Mouse (Mus musculus) lung, postnatal 14 days (tissue): ENCODE data around the gene Aldh9a1.
"Not testable (repeated sequence)": the region's sequence is repeated elsewhere in the genome, so short reads cannot be mapped to it uniquely, and the experiment has no call there.

Source experiments
- DNase-seq: peaks from one replicate; pipeline ENCODE4 v3.0.0; 2021

Gene Aldh9a1

DNA sequence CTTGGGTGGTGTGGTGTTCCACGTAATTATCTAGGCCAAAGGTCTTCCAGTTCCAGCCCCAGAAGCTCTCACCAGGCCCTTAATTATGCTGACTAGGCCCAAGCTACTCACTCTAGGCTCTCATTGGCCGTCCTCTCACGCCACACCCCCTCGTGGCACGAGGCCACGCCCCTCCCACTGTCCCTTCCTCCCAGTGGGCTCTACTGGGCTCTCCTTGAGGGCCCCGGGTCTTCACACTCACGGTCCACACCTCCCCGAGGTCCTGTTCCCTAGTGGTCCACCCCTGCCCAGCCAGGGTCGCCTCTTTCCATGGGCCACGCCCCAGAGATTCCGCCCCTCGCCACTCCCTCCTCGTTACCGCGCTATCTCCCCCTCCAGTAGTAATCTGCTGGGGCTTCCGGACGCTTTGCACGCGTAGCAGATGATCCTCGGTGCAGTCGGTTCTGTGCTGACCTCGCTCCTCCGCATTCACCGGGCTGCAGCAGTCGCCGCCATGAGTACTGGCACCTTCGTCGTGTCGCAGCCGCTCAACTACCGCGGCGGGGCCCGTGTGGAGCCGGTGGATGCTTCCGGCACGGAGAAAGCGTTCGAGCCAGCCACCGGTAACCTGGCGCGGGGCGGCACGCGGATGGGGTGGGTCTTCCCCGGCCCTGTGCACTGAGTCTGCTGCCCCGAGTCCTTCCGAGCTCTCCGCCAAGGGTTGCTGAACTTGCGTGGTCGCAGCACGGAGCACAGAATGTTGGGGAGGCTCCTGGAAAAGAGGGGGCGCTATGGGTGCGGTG is at the start of gene Aldh9a1:
TSS of gene Aldh9a1 (plus strand) at position 177 of the 782 bp plus-strand sequence.
- DNase-seq: peak; percentile 93

- no peak for DNase-seq
These were observed 49.7 kb upstream of the Aldh9a1 start for GRCm38 (mm10) chr1:167300122-167300521.

DNA sequence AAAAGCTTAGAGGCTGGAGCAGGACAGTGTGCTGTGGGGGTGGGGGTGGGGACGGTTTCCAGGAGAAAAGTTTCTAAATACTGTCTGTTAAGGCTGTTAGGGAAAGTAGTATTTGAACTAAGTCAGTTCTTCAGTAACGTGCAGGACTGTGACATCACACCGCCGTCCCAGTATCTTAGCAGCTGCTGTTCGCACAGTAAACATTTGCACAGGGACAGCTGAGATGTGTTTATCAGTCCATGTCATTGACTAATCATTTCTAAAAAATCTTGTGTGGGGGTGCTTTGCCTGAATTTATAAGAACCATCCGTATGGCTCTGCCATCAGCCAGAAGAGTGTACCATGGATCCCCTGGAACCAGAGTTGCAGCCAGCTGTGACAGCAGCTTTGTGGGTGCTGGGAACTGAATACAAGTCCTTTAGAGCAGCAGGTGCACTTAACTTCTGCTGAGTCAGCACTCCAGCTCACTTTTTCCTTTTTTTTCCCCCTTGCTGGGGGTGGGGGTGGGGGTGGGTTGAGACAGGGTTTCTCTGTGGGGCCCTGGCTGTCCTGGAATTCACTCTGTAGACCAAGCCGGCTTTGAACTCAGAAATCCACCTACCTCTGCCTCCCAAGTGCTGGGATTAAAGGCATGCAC is 44.2 kb upstream of the Aldh9a1 start:
- DNase-seq: no peak

DNA sequence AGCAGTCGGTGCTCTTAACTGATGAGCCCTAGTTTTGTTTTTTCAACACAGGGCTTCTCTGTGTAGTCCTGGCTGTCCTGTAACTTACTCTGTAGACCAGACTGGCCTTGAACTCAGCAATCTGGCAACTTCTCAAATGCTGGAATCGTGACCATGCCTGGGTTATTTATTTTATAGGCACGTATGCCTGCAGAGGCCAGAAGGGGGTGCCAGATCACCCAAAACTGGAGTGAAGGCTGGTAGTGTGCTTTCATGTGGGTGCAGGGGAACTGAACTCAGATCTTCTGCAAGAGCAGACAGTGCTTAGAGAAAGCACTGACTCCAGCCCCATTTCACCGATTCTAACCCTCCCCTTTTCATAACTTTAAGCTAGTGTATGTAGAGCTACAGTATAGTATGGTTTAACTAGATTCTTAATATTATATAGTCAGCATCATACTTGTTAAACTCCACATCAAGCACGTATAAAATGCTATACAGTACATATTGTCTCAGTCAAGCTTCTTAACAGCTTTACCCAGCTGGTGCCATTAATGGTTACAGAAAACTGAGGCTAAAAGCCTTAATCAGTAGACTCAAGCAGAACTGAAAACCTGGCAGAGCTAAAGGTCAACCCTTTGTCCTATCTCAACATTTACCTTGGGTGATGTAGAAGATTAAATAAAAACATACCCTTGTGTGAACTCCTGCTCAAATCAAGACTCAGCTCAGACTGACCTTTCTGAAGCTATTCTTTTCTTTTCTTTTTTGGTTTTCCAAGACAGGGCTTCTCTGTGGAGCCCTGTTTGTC is 43.1 kb upstream of the Aldh9a1 start:
- DNase-seq: peak; percentile 54

GRCm38 (mm10) chr1:167307674-167308073 is 42.1 kb upstream of the Aldh9a1 start:
- DNase-seq: no peak

DNA sequence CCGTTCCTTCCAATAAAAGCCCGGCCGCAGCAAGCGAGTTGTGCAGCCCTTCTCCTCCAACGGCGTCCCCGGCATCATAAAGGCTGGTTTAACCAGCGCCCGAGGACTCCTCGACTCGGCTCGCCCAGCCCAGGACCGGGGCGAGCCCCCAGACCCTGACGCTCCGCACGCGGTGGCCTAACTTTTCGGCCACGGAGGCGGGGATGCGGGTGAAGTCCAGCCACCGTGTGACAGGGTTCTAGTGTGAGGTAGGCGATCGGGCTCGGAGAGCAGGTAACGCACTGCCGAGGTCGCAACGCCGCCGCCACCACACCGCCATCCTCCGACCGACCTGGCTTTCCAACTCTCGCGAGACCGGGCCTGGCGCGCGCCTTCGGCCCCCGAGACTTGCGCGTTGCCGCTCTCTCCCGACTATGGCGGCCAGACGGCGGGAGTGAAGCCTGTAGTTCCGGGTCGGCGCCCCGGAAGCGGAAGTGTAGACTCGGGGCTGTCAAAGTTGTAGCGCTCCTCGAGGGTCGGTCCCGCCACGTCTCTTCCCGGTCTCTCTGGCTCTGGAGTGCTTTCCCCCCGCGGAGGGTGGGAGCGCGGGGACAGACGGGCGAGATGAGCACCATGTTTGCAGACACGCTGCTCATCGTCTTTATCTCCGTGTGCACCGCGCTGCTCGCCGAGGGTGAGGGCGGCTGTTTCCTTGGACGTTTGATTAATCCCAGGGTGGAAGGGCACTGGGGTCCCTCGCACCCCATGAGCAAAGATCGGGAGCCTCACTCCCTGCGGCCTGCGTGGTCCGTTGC is 41.3 kb upstream of the Aldh9a1 start, which contains the start of gene Tmco1:
TSS of gene Tmco1 (plus strand) at position 118 of the 794 bp plus-strand sequence.
- DNase-seq: peak; percentile 99

DNA sequence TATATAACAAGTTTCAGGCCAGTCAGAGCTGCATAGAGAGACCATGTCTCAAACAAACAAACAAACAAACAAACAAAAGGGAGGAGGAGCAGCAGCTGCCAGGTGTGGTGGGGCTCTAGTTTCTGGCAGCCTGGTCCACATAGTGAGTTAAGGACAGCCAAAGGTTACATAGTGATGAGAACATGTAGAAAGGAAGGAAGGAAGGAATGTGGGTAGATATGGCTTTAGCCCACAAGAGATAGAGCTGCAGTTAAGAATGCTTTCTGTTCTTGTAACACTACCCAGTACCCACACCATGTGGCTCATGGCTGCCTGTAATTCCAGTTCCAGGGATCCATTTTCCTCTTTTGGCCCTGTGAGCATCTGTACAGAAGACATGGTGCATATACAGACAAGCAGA is 37.4 kb upstream of the Aldh9a1 start:
- no peak for DNase-seq

DNA sequence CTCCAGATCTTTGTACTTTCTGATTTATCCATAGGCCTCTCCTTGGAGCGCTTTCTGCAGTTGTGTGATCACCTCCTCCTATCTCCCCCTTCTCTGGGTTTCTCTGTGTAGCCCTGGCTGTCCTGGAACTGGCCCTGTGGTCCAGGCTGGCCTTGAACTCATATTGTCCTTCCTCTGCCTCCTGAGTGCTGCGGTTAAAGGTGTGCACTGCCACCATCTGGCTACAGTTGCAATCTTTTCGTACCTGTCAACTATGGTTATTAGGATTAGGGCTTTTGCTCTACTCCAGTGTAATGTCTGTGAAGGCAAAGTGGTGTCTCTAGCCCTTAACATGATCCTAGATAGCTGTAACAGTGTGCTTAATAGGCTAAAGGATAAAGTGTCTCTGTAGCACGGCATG is 36.6 kb upstream of the Aldh9a1 start:
- DNase-seq: no peak

GRCm38 (mm10) chr1:167321691-167322090 is 28.1 kb upstream of the Aldh9a1 start:
- no peak for DNase-seq

DNA sequence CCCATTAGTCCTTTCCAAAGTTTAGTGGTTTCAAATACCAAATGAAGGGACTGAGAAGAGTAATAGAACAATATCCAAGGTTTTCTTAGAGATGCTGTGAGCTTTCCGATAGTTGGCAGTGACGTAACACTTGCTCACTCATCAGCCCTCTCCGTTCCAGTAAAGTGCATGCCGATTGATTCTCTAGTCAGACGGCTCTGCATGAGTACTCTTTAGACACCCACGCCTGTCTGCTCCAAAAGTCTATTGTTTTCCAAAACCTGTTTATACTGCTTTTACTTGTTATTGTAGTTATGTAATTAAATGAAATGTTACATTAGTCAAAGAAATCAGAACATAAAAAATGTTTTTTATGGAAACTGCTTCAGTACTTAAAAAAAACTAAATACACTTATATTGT is 21.0 kb upstream of the Aldh9a1 start:
- no peak for DNase-seq

DNA sequence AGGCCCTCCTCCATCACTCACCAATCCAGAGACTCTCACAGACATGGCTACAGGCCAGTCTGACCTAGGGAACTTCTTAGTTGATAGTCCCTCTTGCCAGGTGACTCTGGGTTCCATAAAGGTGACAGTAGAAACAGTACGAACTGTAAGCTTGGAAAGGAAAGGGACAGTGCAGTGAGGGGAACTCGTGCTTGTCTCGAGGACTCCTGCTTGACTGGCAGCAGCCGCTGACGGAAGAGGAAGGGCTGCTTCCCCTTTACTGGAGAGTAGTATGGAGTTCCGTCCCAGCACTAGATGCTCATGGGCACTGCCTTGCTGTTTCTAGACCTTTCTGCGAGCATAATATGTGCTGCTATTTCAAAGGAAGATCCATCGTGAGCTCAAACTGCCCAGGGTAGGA is 18.7 kb upstream of the Aldh9a1 start:
- DNase-seq: no peak

- no peak for DNase-seq
These were observed 13.4 kb upstream of the Aldh9a1 start for GRCm38 (mm10) chr1:167336398-167336797.

- DNase-seq: peak; percentile 87
These were observed 12.2 kb upstream of the Aldh9a1 start for GRCm38 (mm10) chr1:167337463-167338095.

- DNase-seq: no peak
These were observed 10.5 kb upstream of the Aldh9a1 start for GRCm38 (mm10) chr1:167339177-167339781.

- DNase-seq: no peak
These were observed 9.5 kb upstream of the Aldh9a1 start for GRCm38 (mm10) chr1:167340111-167340787.

DNA sequence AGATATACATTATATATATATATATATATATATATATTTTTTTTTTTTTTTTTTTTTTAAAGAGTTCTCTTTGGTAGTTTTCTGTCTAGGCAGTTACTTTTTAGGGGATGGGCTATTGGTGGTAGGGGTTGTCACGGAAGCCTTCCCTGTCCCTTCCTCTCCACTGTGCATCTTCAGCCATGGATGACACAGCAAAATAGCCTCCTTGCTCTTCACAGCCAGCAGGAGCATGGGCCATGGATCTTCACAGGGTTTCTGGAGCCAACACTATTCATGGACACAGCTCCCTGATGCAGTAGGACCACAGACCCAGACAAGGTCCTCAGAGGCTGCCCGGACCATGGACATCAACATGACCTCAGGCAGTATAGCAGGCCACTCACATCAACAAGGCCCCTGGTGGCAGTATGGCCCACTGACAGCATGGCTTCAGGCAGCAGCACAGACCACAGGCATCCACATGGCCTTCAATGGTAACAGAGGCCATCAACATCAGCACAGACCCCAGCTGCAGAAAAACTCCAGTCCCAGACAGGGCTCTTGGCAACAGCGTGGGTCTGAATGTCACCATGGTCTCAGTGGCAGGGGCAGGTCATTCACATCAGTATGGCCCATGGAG is 8.8 kb upstream of the Aldh9a1 start:
- DNase-seq: no peak

GRCm38 (mm10) chr1:167342831-167343230 is 7.0 kb upstream of the Aldh9a1 start:
- DNase-seq: no peak

DNA sequence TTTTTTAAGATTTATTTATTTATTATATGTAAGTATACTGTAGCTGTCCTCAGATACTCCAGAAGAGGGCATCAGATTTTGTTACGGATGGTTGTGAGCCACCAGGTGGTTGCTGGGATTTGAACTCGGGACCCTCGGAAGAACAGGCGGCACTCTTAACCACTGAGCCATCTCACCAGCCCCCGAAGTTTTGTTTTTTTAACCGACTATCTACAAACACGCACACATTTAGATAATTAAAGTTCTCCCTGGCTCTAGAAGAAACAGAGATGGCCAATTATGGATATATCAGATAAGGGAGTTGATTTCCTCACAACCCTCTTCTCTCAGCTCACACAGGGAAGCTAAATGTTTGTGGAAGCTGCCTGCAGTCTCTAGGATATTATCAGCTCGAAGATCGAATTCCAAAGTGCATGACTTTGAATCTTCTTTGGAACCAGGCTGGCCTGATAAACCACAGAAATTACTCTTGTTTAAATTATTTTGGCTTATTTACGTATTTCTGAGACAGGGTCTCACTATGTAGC is 3.7 kb upstream of the Aldh9a1 start:
- DNase-seq: not testable (repeated sequence)

DNA sequence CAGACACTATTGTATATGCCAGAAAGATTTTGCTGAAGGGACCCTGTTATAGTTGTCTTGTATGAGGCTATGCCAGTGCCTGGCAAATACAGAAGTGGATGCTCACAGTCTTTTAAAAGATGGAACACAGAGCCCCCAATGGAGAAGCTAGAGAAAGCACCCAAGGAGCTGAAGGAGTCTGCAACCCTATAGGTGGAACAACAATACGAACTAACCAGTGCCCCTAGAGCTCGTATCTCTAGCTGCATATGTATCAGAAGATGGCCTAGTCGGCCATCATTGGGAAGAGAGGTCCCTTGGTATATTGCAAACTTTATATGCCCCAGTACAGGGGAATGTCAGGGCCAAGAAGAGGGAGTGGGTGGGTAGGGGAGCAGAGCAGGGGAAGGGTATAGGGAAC is 585 bp upstream of the Aldh9a1 start:
- DNase-seq: not testable (repeated sequence)
